Mouse (Mus musculus): Measurements from ENCODE around the gene Khdc4. TPM values are rescaled to one million over a fixed set of nuclear protein-coding genes. Genes with fewer than 3 reads are reported as not detected.

Khdc4 gene
- total RNA-seq, 1 experiment, result 85.5 TPM

DNA sequence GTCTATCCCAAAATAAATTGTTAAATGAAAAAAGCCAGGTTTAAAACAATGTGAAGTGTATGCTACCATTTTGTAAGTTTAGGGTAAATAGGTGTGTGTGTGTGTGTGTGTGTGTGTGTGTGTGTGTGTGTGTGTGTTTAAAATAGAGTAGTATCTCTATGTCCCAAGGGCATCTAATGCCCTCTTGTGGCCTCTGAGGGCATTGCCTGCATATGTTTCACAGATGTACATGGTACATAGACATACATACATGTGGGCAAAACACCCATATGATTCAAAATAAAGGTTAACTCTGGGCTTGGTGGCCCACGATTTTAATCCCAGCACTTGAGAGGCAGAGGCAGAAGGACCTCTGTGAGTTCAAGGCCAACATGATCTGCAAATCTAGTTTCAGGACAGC lies 44.9 kb upstream of the Khdc4 start:
- no peak for TF ChIP-seq MAFK (IDR thresholded peaks at IDR 0.05; ENCODE audit: insufficient read depth, low read depth, low read length)
- no peak for TF ChIP-seq ZNF384 (IDR thresholded peaks at IDR 0.05; ENCODE audit: low read depth, low read length)
- no peak for TF ChIP-seq HCFC1 (IDR thresholded peaks at IDR 0.05; ENCODE audit: borderline replicate concordance, insufficient read depth, low read length)
- TF ChIP-seq ZC3H11A (IDR thresholded peaks at IDR 0.05; ENCODE audit: borderline replicate concordance, low read depth, low read length), result no peak
- no peak for TF ChIP-seq CHD2 (IDR thresholded peaks at IDR 0.05; ENCODE audit: low read depth, low read length)
- no peak for DNase-seq (ENCODE audit: low read depth, low spot score)
- Histone ChIP-seq H3K4me3 (ENCODE audit: insufficient read depth in 1 of 2, low read depth in 1 of 2, low read length in 2 of 2, poor library complexity in 1 of 2, severe bottlenecking in 1 of 2) (no peak overlapping the region), H3K9ac (ENCODE audit: insufficient read depth, low read depth, low read length, poor library complexity, severe bottlenecking) (no peak overlapping the region), H3K4me1 (ENCODE audit: control insufficient read depth in 2 of 2, insufficient read depth in 2 of 2, low read length in 2 of 2, poor library complexity in 1 of 2) (peaks cover under 1 to 14% of the 10 kb centered on the region in 2 experiments; a peak in 3 of 4 replicates), H3K27ac (ENCODE audit: insufficient read depth, low read depth, low read length, poor library complexity, severe bottlenecking) (no peak overlapping the region), H3K9me3 (ENCODE audit: control insufficient read depth, insufficient read depth, low read depth, low read length) (no peaks in the 10 kb centered on the region), H3K36me3 (ENCODE audit: control insufficient read depth, insufficient read depth, low read length, poor library complexity, severe bottlenecking) (peaks cover 61% of the 10 kb centered on the region)
- in situ Hi-C loops (cut with MboI; ENCODE audit: low sequenced_read_pairs in 2 of 2, unreplicated experiment in 2 of 2), result no loop called here

DNA sequence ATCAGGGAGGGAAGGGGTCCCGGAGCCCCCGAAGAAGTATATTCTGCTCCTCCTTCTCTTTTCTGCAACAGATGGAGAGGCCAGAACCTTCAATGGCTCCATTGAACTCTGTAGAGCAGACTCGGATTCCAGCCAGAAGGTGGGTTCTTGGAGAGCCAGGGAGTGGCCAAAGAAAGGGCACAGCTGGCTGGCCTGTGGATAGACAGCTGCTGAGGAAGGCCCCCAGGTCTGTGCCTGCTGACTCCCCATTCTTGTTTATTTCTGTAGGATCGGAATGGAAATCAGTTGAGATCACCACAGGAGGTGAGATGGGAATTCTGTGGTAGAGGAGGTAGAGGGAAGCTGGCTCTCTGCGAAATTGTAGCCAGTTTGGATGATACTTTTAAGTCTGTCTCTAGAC lies 42.5 kb upstream of the Khdc4 start:
- Histone ChIP-seq H3K4me3 (ENCODE audit: insufficient read depth in 1 of 2, low read depth in 1 of 2, low read length in 2 of 2, poor library complexity in 1 of 2, severe bottlenecking in 1 of 2) (no peak overlapping the region), H3K9ac (ENCODE audit: insufficient read depth, low read depth, low read length, poor library complexity, severe bottlenecking) (no peak overlapping the region), H3K36me3 (ENCODE audit: control insufficient read depth, insufficient read depth, low read length, poor library complexity, severe bottlenecking) (peaks cover 57% of the 10 kb centered on the region), H3K4me1 (ENCODE audit: control insufficient read depth in 2 of 2, insufficient read depth in 2 of 2, low read length in 2 of 2, poor library complexity in 1 of 2) (peaks cover 6 to 23% of the 10 kb centered on the region in 2 experiments; a peak in 3 of 4 replicates), H3K27ac (ENCODE audit: insufficient read depth, low read depth, low read length, poor library complexity, severe bottlenecking) (peak overlapping the region; percentile 62; the same call in 1 of the 2 replicates), H3K9me3 (ENCODE audit: control insufficient read depth, insufficient read depth, low read depth, low read length) (no peaks in the 10 kb centered on the region)
- in situ Hi-C loops (cut with MboI; ENCODE audit: low sequenced_read_pairs in 2 of 2, unreplicated experiment in 2 of 2), result no loop called here
- no peak for DNase-seq (ENCODE audit: low read depth, low spot score)
- TF ChIP-seq CHD2 (IDR thresholded peaks at IDR 0.05; ENCODE audit: low read depth, low read length) (no peak), MAFK (IDR thresholded peaks at IDR 0.05; ENCODE audit: insufficient read depth, low read depth, low read length) (no peak), ZC3H11A (IDR thresholded peaks at IDR 0.05; ENCODE audit: borderline replicate concordance, low read depth, low read length) (no peak), ZNF384 (IDR thresholded peaks at IDR 0.05; ENCODE audit: low read depth, low read length) (no peak), HCFC1 (IDR thresholded peaks at IDR 0.05; ENCODE audit: borderline replicate concordance, insufficient read depth, low read length) (no peak)

DNA sequence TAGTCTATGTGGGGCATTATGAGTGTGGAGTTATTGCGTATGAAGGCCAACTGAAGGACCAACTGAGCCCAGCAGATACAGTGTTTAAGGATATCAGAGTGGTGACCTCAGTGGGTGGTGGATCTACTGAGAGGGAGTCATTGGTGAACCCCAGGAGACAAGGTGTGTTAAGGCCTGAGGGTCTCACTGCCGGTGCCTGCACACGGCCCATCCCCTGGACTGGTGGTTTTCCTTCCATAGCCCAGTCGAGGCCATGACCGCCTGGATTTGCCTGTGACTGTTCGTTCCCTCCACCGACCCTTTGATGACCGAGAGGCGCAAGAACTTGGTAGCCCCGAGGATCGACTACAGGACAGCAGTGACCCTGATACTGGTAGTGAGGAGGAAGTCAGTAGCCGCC lies 39.7 kb upstream of the Khdc4 start:
- Histone ChIP-seq H3K36me3 (ENCODE audit: control insufficient read depth, insufficient read depth, low read length, poor library complexity, severe bottlenecking) (peaks cover 42% of the 10 kb centered on the region), H3K4me1 (ENCODE audit: control insufficient read depth in 2 of 2, insufficient read depth in 2 of 2, low read length in 2 of 2, poor library complexity in 1 of 2) (peaks cover 6 to 25% of the 10 kb centered on the region in 2 experiments; a peak in 3 of 4 replicates), H3K9me3 (ENCODE audit: control insufficient read depth, insufficient read depth, low read depth, low read length) (no peaks in the 10 kb centered on the region), H3K27ac (ENCODE audit: insufficient read depth, low read depth, low read length, poor library complexity, severe bottlenecking) (peak overlapping the region; percentile 51; the same call in 1 of the 2 replicates), H3K9ac (ENCODE audit: insufficient read depth, low read depth, low read length, poor library complexity, severe bottlenecking) (no peak overlapping the region), H3K4me3 (ENCODE audit: insufficient read depth in 1 of 2, low read depth in 1 of 2, low read length in 2 of 2, poor library complexity in 1 of 2, severe bottlenecking in 1 of 2) (no peak overlapping the region)
- no peak for DNase-seq (ENCODE audit: low read depth, low spot score)
- in situ Hi-C loops (cut with MboI; ENCODE audit: low sequenced_read_pairs in 2 of 2, unreplicated experiment in 2 of 2), result no loop called here
- TF ChIP-seq ZC3H11A (IDR thresholded peaks at IDR 0.05; ENCODE audit: borderline replicate concordance, low read depth, low read length) (no peak), HCFC1 (IDR thresholded peaks at IDR 0.05; ENCODE audit: borderline replicate concordance, insufficient read depth, low read length) (no peak)

DNA sequence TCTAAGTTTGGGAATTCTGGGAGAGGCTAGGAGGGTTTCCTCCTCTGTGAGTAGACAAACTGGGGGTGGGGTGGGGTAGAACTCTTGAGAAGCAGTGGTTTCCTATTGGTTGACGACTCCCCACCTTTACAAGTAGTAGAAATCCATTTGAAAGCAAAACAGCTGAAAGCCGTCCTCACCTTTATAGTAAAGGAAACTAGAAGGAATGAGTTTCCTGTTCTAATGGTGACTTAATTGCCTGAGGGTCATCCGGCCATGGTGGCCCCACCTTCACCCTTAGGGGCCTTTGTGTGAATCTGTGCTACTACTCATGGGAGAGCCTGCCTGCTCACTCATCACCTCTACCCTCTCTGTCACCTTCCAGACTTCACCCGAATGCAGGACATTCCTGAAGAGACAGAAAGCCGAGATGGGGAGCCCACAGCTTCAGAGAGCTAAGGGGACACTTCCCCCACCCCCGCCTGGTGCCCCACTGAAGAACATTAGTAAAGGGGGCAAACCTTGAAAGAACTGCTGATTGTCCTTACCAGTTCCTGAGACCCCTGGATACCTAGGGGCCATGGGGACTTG lies 39.1 kb upstream of the Khdc4 start:
- Histone ChIP-seq H3K9ac (ENCODE audit: insufficient read depth, low read depth, low read length, poor library complexity, severe bottlenecking) (no peak overlapping the region), H3K4me1 (ENCODE audit: control insufficient read depth in 2 of 2, insufficient read depth in 2 of 2, low read length in 2 of 2, poor library complexity in 1 of 2) (peaks cover 6 to 25% of the 10 kb centered on the region in 2 experiments; a peak in 3 of 4 replicates), H3K36me3 (ENCODE audit: control insufficient read depth, insufficient read depth, low read length, poor library complexity, severe bottlenecking) (peaks cover 40% of the 10 kb centered on the region), H3K27ac (ENCODE audit: insufficient read depth, low read depth, low read length, poor library complexity, severe bottlenecking) (peak overlapping the region; percentile 65; the same call in 1 of the 2 replicates), H3K4me3 (ENCODE audit: insufficient read depth in 1 of 2, low read depth in 1 of 2, low read length in 2 of 2, poor library complexity in 1 of 2, severe bottlenecking in 1 of 2) (no peak overlapping the region), H3K9me3 (ENCODE audit: control insufficient read depth, insufficient read depth, low read depth, low read length) (no peaks in the 10 kb centered on the region)
- no peak for TF ChIP-seq MAFK (IDR thresholded peaks at IDR 0.05; ENCODE audit: insufficient read depth, low read depth, low read length)
- no peak for TF ChIP-seq ZNF384 (IDR thresholded peaks at IDR 0.05; ENCODE audit: low read depth, low read length)
- no peak for TF ChIP-seq HCFC1 (IDR thresholded peaks at IDR 0.05; ENCODE audit: borderline replicate concordance, insufficient read depth, low read length)
- no peak for TF ChIP-seq ZC3H11A (IDR thresholded peaks at IDR 0.05; ENCODE audit: borderline replicate concordance, low read depth, low read length)
- no peak for TF ChIP-seq CHD2 (IDR thresholded peaks at IDR 0.05; ENCODE audit: low read depth, low read length)
- DNase-seq (ENCODE audit: low read depth, low spot score), result peak; percentile 74
- in situ Hi-C loops (cut with MboI; ENCODE audit: low sequenced_read_pairs in 2 of 2, unreplicated experiment in 2 of 2), result no loop called here

All from ES-E14 (cell line).